Mouse (Mus musculus) myocyte (in vitro differentiated cells): ENCODE data around the gene Pramef8. TPM values are rescaled to one million over a fixed set of nuclear protein-coding genes. Genes with fewer than 3 reads are reported as not detected.
"Not testable (repeated sequence)": the region's sequence is repeated elsewhere in the genome, so short reads cannot be mapped to it uniquely, and the experiment has no call there.

Experiments
- H3K27me3 ChIP-seq: one replicate; pipeline ENCODE4 v1.6.1; 2011; ENCODE audit not compliant: control insufficient read depth, insufficient read depth, insufficient read length
- H3K36me3 ChIP-seq: one replicate; pipeline ENCODE4 v1.6.1; 2011; ENCODE audit not compliant: control insufficient read depth, insufficient read depth
- H3K4me2 ChIP-seq: one replicate; pipeline ENCODE4 v1.6.1; 2011; ENCODE audit warnings: low read depth, control low read depth
- H3K4me3 ChIP-seq: one replicate; pipeline ENCODE4 v1.5.1; 2011; ENCODE audit warnings: mild to moderate bottlenecking, control low read depth, moderate library complexity
- H3K79me2 ChIP-seq: one replicate; pipeline ENCODE4 v1.6.1; 2011; ENCODE audit not compliant: control insufficient read depth, insufficient read depth
- H3ac ChIP-seq: one replicate; pipeline ENCODE4 v1.6.1; 2011; ENCODE audit not compliant: control insufficient read depth, insufficient read length
- CEBPB ChIP-seq: IDR thresholded peaks from 2 replicates; pipeline ENCODE4 v1.6.1; 2011; ENCODE audit warnings: mild to moderate bottlenecking, moderate library complexity; ENCODE audit not compliant: poor library complexity, insufficient read depth, severe bottlenecking
- E2F4 ChIP-seq: IDR thresholded peaks from one replicate; pipeline ENCODE4 v1.6.1; 2011; ENCODE audit warnings: mild to moderate bottlenecking, control low read depth, moderate library complexity; ENCODE audit not compliant: insufficient read depth
- MAX ChIP-seq: IDR thresholded peaks from one replicate; pipeline ENCODE4 v1.6.1; 2011; ENCODE audit warnings: low read depth, mild to moderate bottlenecking, control low read depth
- MYOD1 ChIP-seq, 3 experiments: IDR thresholded peaks; one replicate each; pipeline ENCODE4 v1.6.1; 2011; ENCODE audit warnings: control low read depth in 2 of 3, low read depth in 2 of 3, mild to moderate bottlenecking in 2 of 3, moderate library complexity in 1 of 3; ENCODE audit not compliant: insufficient read length in 2 of 3, control insufficient read depth in 1 of 3
- MYOG ChIP-seq, 3 experiments: IDR thresholded peaks; one replicate each; pipeline ENCODE4 v1.6.1; 2011; ENCODE audit warnings: control low read depth in 2 of 3, low read depth in 2 of 3, mild to moderate bottlenecking in 2 of 3; ENCODE audit not compliant: insufficient read length in 2 of 3, control insufficient read depth in 1 of 3, insufficient read depth in 1 of 3
- POLR2A ChIP-seq: IDR thresholded peaks from one replicate; pipeline ENCODE4 v1.6.1; 2011; ENCODE audit warnings: low read depth, mild to moderate bottlenecking, control low read depth, moderate library complexity; ENCODE audit not compliant: insufficient read length
- POLR2AphosphoS2 ChIP-seq: IDR thresholded peaks from one replicate; pipeline ENCODE4 v1.6.1; 2011; ENCODE audit warnings: low read depth, control low read depth; ENCODE audit not compliant: insufficient read length
- REST ChIP-seq: IDR thresholded peaks from one replicate; pipeline ENCODE4 v1.6.1; 2011; ENCODE audit warnings: mild to moderate bottlenecking, control low read depth, moderate library complexity; ENCODE audit not compliant: insufficient read depth, insufficient read length
- SRF ChIP-seq: IDR thresholded peaks from one replicate; pipeline ENCODE4 v1.6.1; 2011; ENCODE audit warnings: low read depth; ENCODE audit not compliant: control insufficient read depth, insufficient read length
- TCF12 ChIP-seq: IDR thresholded peaks from one replicate; pipeline ENCODE4 v1.6.1; 2011; ENCODE audit warnings: mild to moderate bottlenecking, control low read depth; ENCODE audit not compliant: poor library complexity, insufficient read depth, severe bottlenecking
- TCF3 ChIP-seq: IDR thresholded peaks from one replicate; pipeline ENCODE4 v1.6.1; 2011; ENCODE audit warnings: low read depth, control low read depth; ENCODE audit not compliant: insufficient read length
- USF1 ChIP-seq: IDR thresholded peaks from one replicate; pipeline ENCODE4 v1.6.1; 2011; ENCODE audit warnings: low read depth, mild to moderate bottlenecking, control low read depth, moderate library complexity
- polyA plus RNA-seq: library from polyadenylated mRNA; unstranded; fragments of >200 nt; fragmentation: generic; extraction: Trizol; gene quantifications from one replicate; pipeline ENCODE4 v1.2.1, GENCODE M21; 2012; ENCODE audit warnings: missing spikeins

The Pramef8 gene
- polyA plus RNA-seq, 1 experiment = 12.6 TPM

DNA sequence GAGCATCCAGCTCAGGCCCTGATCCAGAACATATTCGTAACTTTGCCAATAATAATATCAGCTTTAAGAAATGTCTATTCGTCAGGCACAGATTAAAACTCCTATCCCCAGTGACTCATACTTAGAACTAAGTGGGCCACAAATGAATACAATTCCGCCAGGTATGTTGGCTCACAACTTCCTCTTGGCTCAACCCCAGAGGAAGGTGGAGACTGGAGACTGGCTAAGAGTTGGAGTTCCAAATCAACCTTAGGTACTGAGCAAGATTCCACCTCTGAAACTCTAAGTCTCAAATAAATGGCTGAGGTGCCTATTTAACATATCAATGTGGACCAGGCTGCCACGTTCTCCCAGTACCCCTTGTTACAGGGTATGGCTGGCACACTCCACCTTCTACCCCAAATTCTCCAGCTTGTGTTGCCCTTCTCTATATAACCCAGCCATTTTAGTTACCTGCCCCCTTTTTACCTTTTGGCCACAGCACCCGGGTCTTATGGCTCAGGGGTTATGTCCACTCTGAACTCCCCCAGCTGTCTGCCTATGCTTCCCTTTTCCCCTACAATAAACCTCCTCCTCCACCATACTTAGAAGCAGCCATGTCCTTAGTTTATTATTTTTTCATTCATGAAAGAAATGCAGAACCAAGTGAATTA is 534 bp upstream of the Pramef8 start:
- Histone ChIP-seq H3K4me2 (peak overlapping the region; percentile 79), H3K36me3 (peaks cover 6% of the 10 kb centered on the region), H3K4me3 (peak overlapping the region; percentile 74), H3ac (no peak overlapping the region), H3K27me3 (no peaks in the 10 kb centered on the region), H3K79me2 (peaks cover 26% of the 10 kb centered on the region)
- no peak for TF ChIP-seq POLR2AphosphoS2
- TF ChIP-seq USF1 = no peak
- TF ChIP-seq REST = no peak
- TF ChIP-seq TCF3 = no peak
- TF ChIP-seq MYOG (IDR thresholded peaks at IDR 0.05; ENCODE audit: control insufficient read depth in 1 of 3, insufficient read depth in 1 of 3, insufficient read length in 2 of 3, low read depth in 2 of 3) = no peak
- TF ChIP-seq MYOD1 (IDR thresholded peaks at IDR 0.05; ENCODE audit: control insufficient read depth in 1 of 3, insufficient read length in 2 of 3, low read depth in 2 of 3) = no peak
- TF ChIP-seq E2F4 = no peak

DNA sequence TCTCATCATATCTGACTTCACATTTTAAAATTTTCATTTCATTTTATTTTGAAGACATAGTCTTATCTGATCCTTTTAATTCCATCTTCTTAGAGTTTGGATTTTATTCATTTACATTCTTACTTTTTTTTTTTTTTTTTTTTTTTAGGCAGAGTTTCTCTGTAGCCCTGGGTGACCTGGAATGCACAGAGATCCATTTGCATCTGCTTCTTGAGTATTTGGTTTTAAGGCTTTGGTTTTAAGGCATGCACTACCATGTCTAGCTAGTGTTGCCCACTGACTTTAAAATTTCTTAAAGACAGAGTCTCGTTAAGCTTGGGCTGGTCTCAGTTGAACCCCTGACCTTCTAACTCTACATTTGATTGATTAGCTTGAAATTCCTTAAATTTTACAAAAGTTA is 1.4 kb downstream of the Pramef8 start:
- H3K4me2 ChIP-seq = peak overlapping the region; percentile 78
- no peaks in the 10 kb centered on the region for H3K27me3 ChIP-seq
- peak overlapping the region; percentile 74 for H3K4me3 ChIP-seq
- no peak overlapping the region for H3ac ChIP-seq
- TF ChIP-seq POLR2AphosphoS2 (no peak), POLR2A (no peak), REST (no peak), MYOG (IDR thresholded peaks at IDR 0.05; ENCODE audit: control insufficient read depth in 1 of 3, insufficient read depth in 1 of 3, insufficient read length in 2 of 3, low read depth in 2 of 3) (no peak), USF1 (no peak), CEBPB (no peak), E2F4 (no peak), MAX (no peak), MYOD1 (IDR thresholded peaks at IDR 0.05; ENCODE audit: control insufficient read depth in 1 of 3, insufficient read length in 2 of 3, low read depth in 2 of 3) (no peak), TCF3 (no peak), TCF12 (no peak), SRF (no peak)
- peaks cover 22% of the 10 kb centered on the region for H3K36me3 ChIP-seq
- peaks cover 26% of the 10 kb centered on the region for H3K79me2 ChIP-seq

- Histone ChIP-seq H3K4me2 (no peak overlapping the region), H3K27me3 (no peaks in the 10 kb centered on the region), H3ac (no peak overlapping the region), H3K36me3 (peaks cover 27% of the 10 kb centered on the region), H3K79me2 (peaks cover 26% of the 10 kb centered on the region), H3K4me3 (no peak overlapping the region)
- TF ChIP-seq MYOD1 (IDR thresholded peaks at IDR 0.05; ENCODE audit: control insufficient read depth in 1 of 3, insufficient read length in 2 of 3, low read depth in 2 of 3) (no peak), MAX (no peak), TCF12 (no peak), POLR2AphosphoS2 (no peak), TCF3 (no peak), USF1 (no peak), REST (no peak), SRF (no peak), E2F4 (no peak), CEBPB (no peak), MYOG (IDR thresholded peaks at IDR 0.05; ENCODE audit: control insufficient read depth in 1 of 3, insufficient read depth in 1 of 3, insufficient read length in 2 of 3, low read depth in 2 of 3) (no peak), POLR2A (no peak)
Observed at GRCm38 (mm10) chr4:143414121-143414520, 1.9 kb downstream of the Pramef8 start.

GRCm38 (mm10) chr4:143426770-143427169 is 14.5 kb downstream of the Pramef8 start:
- H3K36me3 ChIP-seq, H3K4me3 ChIP-seq, H3K79me2 ChIP-seq, H3K4me2 ChIP-seq, H3ac ChIP-seq, H3K27me3 ChIP-seq: not testable (repeated sequence)

DNA sequence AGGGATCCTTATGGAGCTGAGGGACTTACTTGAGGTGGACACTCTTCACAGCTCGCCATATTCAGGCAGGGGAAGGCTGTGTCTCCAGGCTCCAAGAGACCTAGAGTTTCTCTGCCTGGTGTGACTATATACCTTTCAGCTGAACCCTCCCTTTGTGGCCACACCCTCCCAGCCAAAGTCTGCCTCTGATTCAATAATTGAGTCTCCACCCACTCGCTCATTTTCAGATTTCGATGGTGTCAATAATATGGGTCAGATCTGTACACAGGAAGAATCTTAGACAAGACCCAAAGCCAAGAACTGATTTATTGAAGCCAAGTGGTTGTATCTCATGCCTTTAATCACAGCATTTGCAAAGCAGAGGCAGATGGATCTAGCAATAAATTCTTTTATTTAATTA is 38.0 kb downstream of the Pramef8 start, which contains the start of gene Oog4:
TSS of gene Oog4 (minus strand) at position 101 of the 400 bp plus-strand sequence.
- no peaks in the 10 kb centered on the region for H3K79me2 ChIP-seq
- H3K27me3 ChIP-seq = no peaks in the 10 kb centered on the region
- no peak within 1 kb of the TSS for H3K4me3 ChIP-seq
- TF ChIP-seq TCF12 (no peak), CEBPB (no peak), USF1 (no peak), SRF (no peak), POLR2AphosphoS2 (no peak), E2F4 (no peak), REST (no peak), TCF3 (no peak), MAX (no peak), POLR2A (no peak), MYOG (IDR thresholded peaks at IDR 0.05; ENCODE audit: control insufficient read depth in 1 of 3, insufficient read depth in 1 of 3, insufficient read length in 2 of 3, low read depth in 2 of 3) (no peak), MYOD1 (IDR thresholded peaks at IDR 0.05; ENCODE audit: control insufficient read depth in 1 of 3, insufficient read length in 2 of 3, low read depth in 2 of 3) (no peak)
- no peak within 1 kb of the TSS for H3ac ChIP-seq
- no peak within 1 kb of the TSS for H3K4me2 ChIP-seq
- no peaks in the 10 kb centered on the region for H3K36me3 ChIP-seq

Other genes with a start within 250 kb of the Pramef8 start
- 14.5 TPM for gene Prdm2, start 199.4 kb upstream of the Pramef8 start, polyA plus RNA-seq
- 102 TPM for gene Pdpn, start 112.9 kb upstream of the Pramef8 start, polyA plus RNA-seq
- not detected for gene Lrrc38, start 62.7 kb upstream of the Pramef8 start, polyA plus RNA-seq
- not detected for gene Pramel1, start 18.0 kb upstream of the Pramef8 start, polyA plus RNA-seq
- not detected for gene Oog4, start 37.9 kb downstream of the Pramef8 start, polyA plus RNA-seq
- not detected for gene Gm13043, start 98.9 kb downstream of the Pramef8 start, polyA plus RNA-seq
- gene Gm13040, start 123.5 kb downstream of the Pramef8 start, polyA plus RNA-seq = not detected
- gene BC080695, start 139.3 kb downstream of the Pramef8 start, polyA plus RNA-seq = not detected
- gene Gm13057, start 139.3 kb downstream of the Pramef8 start, polyA plus RNA-seq = not detected
- not detected for gene Gm13083, start 202.6 kb downstream of the Pramef8 start, polyA plus RNA-seq
- not detected for gene Gm13088, start 244.8 kb downstream of the Pramef8 start, polyA plus RNA-seq